Mouse (Mus musculus) layer of hippocampus, adult 2 months (tissue): ENCODE measurements at regions not wholly inside any gene's neighbourhood (a gene's known extent, or its start where the extent isn't known, plus 50 kb on each side); places are given as distances from the start of the nearest gene placed in this dataset.

Experiments used
- DNase-seq, 2 experiments: peaks; one replicate each; pipeline ENCODE4 v3.0.0; 2022; ENCODE audit warnings: low spot score in 2 of 2
- H3K27ac ChIP-seq: fragments of 200-600 bp; 2 replicates; pipeline ENCODE4 v1.8.1; 2022
- H3K4me3 ChIP-seq: fragments of 200-600 bp; 2 replicates; pipeline ENCODE4 v1.8.1; 2022; ENCODE audit warnings: mild to moderate bottlenecking
- CTCF ChIP-seq: fragments of 200-600 bp; conservative IDR thresholded peaks from 2 replicates; pipeline ENCODE4 v1.8.1; 2022; ENCODE audit warnings: antibody characterized with exemption, mild to moderate bottlenecking, moderate library complexity

DNA sequence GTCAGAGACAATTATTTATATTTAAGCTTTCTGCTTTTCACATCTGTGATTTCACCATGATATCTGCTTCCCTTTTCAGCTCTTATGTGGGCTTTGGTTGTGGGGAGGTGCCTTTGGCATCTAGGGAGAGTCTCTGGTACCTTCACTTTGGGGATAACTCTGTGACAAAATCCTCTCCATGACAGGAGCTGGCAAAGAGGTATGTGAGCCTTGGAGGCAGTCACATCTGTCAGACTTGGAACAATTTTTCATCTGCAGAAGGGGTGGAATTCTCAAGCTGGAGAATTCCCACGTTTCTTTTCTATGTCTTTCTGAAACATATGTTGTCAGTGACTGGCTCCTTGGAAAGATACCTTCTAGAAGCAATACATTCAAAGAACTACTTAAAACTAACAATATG lies 312.2 kb upstream of the Nrg3 start:
- no peak overlapping the region for H3K27ac ChIP-seq
- DNase-seq, result peak in 1 of 2 experiments; percentile 14
- TF ChIP-seq CTCF, result no peak
- no peak overlapping the region for H3K4me3 ChIP-seq

DNA sequence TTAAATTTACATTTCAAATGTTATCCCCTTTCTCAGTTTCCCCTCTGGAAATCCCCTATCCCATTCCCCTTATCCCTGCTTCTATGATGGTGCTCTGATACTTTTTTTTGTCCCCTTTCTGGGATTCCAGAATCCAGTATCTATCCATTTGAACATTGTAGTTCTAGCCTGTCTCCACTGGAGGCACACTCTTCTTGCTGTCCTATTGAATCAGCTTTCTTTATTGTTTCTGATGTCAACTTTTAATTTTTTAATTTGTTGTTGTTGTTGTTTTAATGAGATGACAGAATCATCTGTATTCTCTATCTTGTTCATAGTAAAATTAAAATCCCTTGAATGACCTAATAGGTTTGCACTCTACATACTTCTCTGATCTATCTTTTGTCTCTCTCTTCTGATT lies 309.0 kb upstream of the Nrg3 start:
- peak in 1 of 2 experiments; percentile 9 for DNase-seq
- Histone ChIP-seq H3K27ac (no peak overlapping the region), H3K4me3 (no peak overlapping the region)
- TF ChIP-seq CTCF, result peak; percentile 74

DNA sequence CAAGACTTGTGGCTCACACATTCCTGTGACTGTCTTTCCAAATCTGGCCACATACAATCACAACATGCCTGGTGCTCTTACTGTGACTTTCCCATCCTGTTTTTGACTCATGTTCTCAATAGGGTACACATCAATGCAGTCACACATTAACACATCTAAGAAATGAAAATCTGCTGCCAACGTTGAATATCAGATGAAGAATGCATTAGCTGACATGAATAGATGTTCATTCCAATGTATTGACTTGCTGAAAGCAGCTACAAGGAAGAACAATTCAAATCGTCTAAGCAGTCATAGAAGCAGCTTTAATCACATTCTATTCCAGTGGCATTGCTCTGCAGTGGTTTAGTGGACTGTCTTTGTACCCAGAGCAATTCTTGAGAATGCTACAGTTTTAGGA lies 295.2 kb upstream of the Nrg3 start:
- no peak for DNase-seq
- Histone ChIP-seq H3K27ac (no peak overlapping the region), H3K4me3 (no peak overlapping the region)
- no peak for TF ChIP-seq CTCF
